10 mouse cellular contexts compared by ENCODE assay signal in genomic region chr11:58103344-58103653, GRCm38 (mm10). TPM values are rescaled to one million over a fixed set of nuclear protein-coding genes. Genes with fewer than 3 reads are reported as not detected.
DNase-seq lines count a peak whose midpoint lies in the region; ATAC-seq and TF ChIP-seq lines count a peak whose summit lies in the region.
"Had no signal": no experiment of that assay in that cellular context is flagged by ENCODE, and none has a peak within 500 bp of the region (broad histone marks: within the 10 kb centered on the region; RNA-seq: fewer than 3 reads in every experiment).

No protein-coding gene starts in this region.

- H3K4me1 ChIP-seq in kidney, embryonic 14.5 days (ENCODE audit: control insufficient read depth, insufficient read depth, low read length): peaks cover 19% of the 10 kb centered on the region
- H3K4me1 ChIP-seq in forebrain, embryonic 13.5 days: peaks cover 38% of the 10 kb centered on the region
- peaks cover 43% of the 10 kb centered on the region for H3K4me1 ChIP-seq in liver, embryonic 15.5 days (replicated peaks)

- peak overlapping the region; percentile 52; the same call in 1 of the 2 replicates for H3K9ac ChIP-seq in kidney, embryonic 14.5 days (ENCODE audit: low read depth, low read length)
- H3K9ac ChIP-seq in forebrain, embryonic 13.5 days: peak overlapping the region; percentile 93
- H3K9ac ChIP-seq in liver, embryonic 15.5 days: peak overlapping the region; percentile 88

- POLR2A ChIA-PET in Patski (lab: Charles Lee): interaction anchor here (0.9 kb wide), 1 partner anchor 38 kb away, joined by 3 read pairs; no protein-coding TSS in a partner anchor

- DNase-seq in kidney, postnatal 4 days: no peak
- no peak for DNase-seq in Patski (ENCODE audit: low read depth, low spot score)
- peak; percentile 63 to 78 for DNase-seq in thymus, postnatal 36 days
- no peak for DNase-seq in B cell, adult 2 months

- peak overlapping the region; percentile 57; the same call in 1 of the 2 replicates for H3K27ac ChIP-seq in kidney, embryonic 14.5 days (ENCODE audit: low read depth, low read length)
- peak overlapping the region; percentile 20; the same call in 1 of the 2 replicates for H3K27ac ChIP-seq in forebrain, embryonic 13.5 days
- peak overlapping the region; percentile 94 for H3K27ac ChIP-seq in liver, embryonic 15.5 days (replicated peaks)

- 53% methylated on average over 13 of the region's 13 CpGs for WGBS in kidney, embryonic 14.5 days
- 43% methylated on average over 11 of the region's 13 CpGs for WGBS in forebrain, embryonic 13.5 days
- WGBS in liver, embryonic 15.5 days (ENCODE audit: insufficient replicate concordance): 55% methylated on average over 13 of the region's 13 CpGs

- CTCF ChIA-PET in Patski (lab: Charles Lee): no interaction called here

- no peaks in the 10 kb centered on the region for H3K9me3 ChIP-seq in kidney, embryonic 14.5 days (ENCODE audit: control insufficient read depth, low read length)
- no peaks in the 10 kb centered on the region for H3K9me3 ChIP-seq in forebrain, embryonic 13.5 days (replicated peaks)
- H3K9me3 ChIP-seq in liver, embryonic 15.5 days (replicated peaks): no peaks in the 10 kb centered on the region

- peak overlapping the region; percentile 31 for H3K4me3 ChIP-seq in kidney, embryonic 14.5 days (ENCODE audit: low read length)
- peak overlapping the region; percentile 98 for H3K4me3 ChIP-seq in forebrain, embryonic 13.5 days
- H3K4me3 ChIP-seq in liver, embryonic 15.5 days (replicated peaks): peak overlapping the region; percentile 90

- peak; percentile 51 for ATAC-seq in kidney, embryonic 14.5 days (ENCODE audit: low FRiP score, low TSS enrichment)
- ATAC-seq in Patski: peak; percentile 19
- peak; percentile 43 for ATAC-seq in forebrain, embryonic 13.5 days
- ATAC-seq in liver, embryonic 15.5 days (ENCODE audit: insufficient read depth): peak; percentile 6
- no peak for ATAC-seq in megakaryocyte progenitor cell, adult 5-6 weeks (replicated peaks; ENCODE audit: poor library complexity)

- H3K4me2 ChIP-seq in kidney, embryonic 14.5 days (replicated peaks; ENCODE audit: low read depth, low read length): peak overlapping the region; percentile 45
- H3K4me2 ChIP-seq in forebrain, embryonic 13.5 days: peak overlapping the region; percentile 77
- peak overlapping the region; percentile 77 for H3K4me2 ChIP-seq in liver, embryonic 15.5 days

- no peaks in the 10 kb centered on the region for H3K27me3 ChIP-seq in kidney, embryonic 14.5 days (ENCODE audit: control insufficient read depth, insufficient read depth, low read length)
- H3K27me3 ChIP-seq in Patski: no peaks in the 10 kb centered on the region
- H3K27me3 ChIP-seq in forebrain, embryonic 13.5 days: peaks cover 7% of the 10 kb centered on the region
- H3K27me3 ChIP-seq in liver, embryonic 15.5 days: peaks cover 8% of the 10 kb centered on the region

- in situ Hi-C loops in Patski (cut with MboI; ENCODE audit: low pct_unique_long_range_greater_than_20kb): loop anchor here (5.0 kb wide), 1 partner anchor 91 kb away; no protein-coding TSS in a partner anchor

- no peaks in the 10 kb centered on the region for H3K36me3 ChIP-seq in kidney, embryonic 14.5 days (ENCODE audit: control insufficient read depth, insufficient read depth, low read length)
- no peaks in the 10 kb centered on the region for H3K36me3 ChIP-seq in forebrain, embryonic 13.5 days (ENCODE audit: poor library complexity, severe bottlenecking)
- H3K36me3 ChIP-seq in liver, embryonic 15.5 days (replicated peaks): 0 out of 2 replicates have a peak, but pooled peaks cover 3% of the 10 kb centered on the region

- TF ChIP-seq CTCF in Patski (IDR thresholded peaks at IDR 0.05): no peak

RNA-seq across cellular contexts. Expression of gene Cnot8, which starts 0.7 kb away (rescaled TPM):
- polyA plus RNA-seq in kidney, embryonic 14.5 days (2014; fragmentation: Nextera tagmentation; extraction: Ambion mirVana): 62.0 and 89.1 TPM in 2 replicates
- 61.6 TPM for polyA plus RNA-seq in Patski (2021)
- 124 and 129 TPM in 2 replicates for polyA plus RNA-seq in forebrain, embryonic 13.5 days (2015; fragmentation: Nextera tagmentation; extraction: Ambion mirVana)
- polyA plus RNA-seq in liver, embryonic 15.5 days (2015; fragmentation: Nextera tagmentation; extraction: Ambion mirVana): 34.1 and 37.2 TPM in 2 replicates
- 68.2 and 73.9 TPM in 2 replicates for total RNA-seq in megakaryocyte progenitor cell, adult 5-6 weeks (2015)
- 113 and 114 TPM in 2 replicates for total RNA-seq in megakaryocyte progenitor cell, adult 5-6 weeks (2017)

RNA-seq across cellular contexts. Expression of gene Gm12248, which starts 10.4 kb away (rescaled TPM):
- polyA plus RNA-seq in kidney, embryonic 14.5 days (2014; fragmentation: Nextera tagmentation; extraction: Ambion mirVana): not detected in 2 replicates
- polyA plus RNA-seq in Patski (2021): not detected
- 0.15 and 0.19 TPM in 2 replicates for polyA plus RNA-seq in forebrain, embryonic 13.5 days (2015; fragmentation: Nextera tagmentation; extraction: Ambion mirVana)
- polyA plus RNA-seq in liver, embryonic 15.5 days (2015; fragmentation: Nextera tagmentation; extraction: Ambion mirVana): not detected in 2 replicates
- not detected in 2 replicates for total RNA-seq in megakaryocyte progenitor cell, adult 5-6 weeks (2015)
- total RNA-seq in megakaryocyte progenitor cell, adult 5-6 weeks (2017): not detected in 2 replicates
- total RNA-seq: neutrophil, adult 5-6 weeks had no signal
- polyA plus RNA-seq: brain, embryonic 14.5 days had no signal

Comparison
In these comparisons a context has a peak if more than half of its experiments do, and no peak if none do; other contexts are left out.
1. H3K27ac ChIP-seq: peak in every context shown above with its lines; median percentile 94 in liver, embryonic 15.5 days; 57 in kidney, embryonic 14.5 days; 20 in forebrain, embryonic 13.5 days.
2. H3K4me3 ChIP-seq: peak in every context shown above with its lines; median percentile 98 in forebrain, embryonic 13.5 days; 90 in liver, embryonic 15.5 days; 31 in kidney, embryonic 14.5 days.
3. DNase-seq: peak in thymus, postnatal 36 days (2 of 2); none in kidney, postnatal 4 days (0 of 2), Patski (single experiment) and B cell, adult 2 months (0 of 2).
4. Peak in every context shown above with its lines, with median percentiles within 50 percentile points of each other: H3K4me2 ChIP-seq and H3K9ac ChIP-seq.